Mouse (Mus musculus) E14TG2a.4 (cell line): Measurements from ENCODE around the gene Slc4a11.

Source experiments
- CTCF ChIP-seq: conservative IDR thresholded peaks from 2 replicates; pipeline ENCODE4 v1.5.1; 2014; ENCODE audit warnings: low read length
- POU5F1 ChIP-seq: IDR thresholded peaks from 2 replicates; pipeline ENCODE4 v1.6.1; 2014; ENCODE audit warnings: low read length, borderline replicate concordance

DNA sequence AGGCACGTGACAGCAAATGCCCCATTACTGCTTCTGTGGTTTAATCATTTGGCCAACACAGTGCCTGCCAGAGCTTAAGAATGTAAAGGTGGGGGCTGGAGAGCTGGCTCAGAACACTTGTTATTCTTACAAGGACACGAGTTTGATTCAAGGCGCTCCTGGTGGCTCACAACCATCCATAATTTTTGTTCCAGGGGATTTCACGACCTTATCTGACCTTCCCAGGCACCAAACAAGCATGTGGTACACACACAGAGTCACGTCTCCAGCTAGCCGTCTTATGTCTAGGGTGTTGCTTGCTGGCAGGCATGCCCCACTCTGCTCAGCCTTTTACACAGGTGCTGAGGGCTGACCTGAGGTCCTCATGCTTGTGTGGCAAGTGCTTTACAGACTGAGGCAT, 20.6 kb upstream of the Slc4a11 start:
- no peak for TF ChIP-seq CTCF
- TF ChIP-seq POU5F1, result no peak
